Mouse (Mus musculus) heart, embryonic 14.5 days (tissue): Measurements from ENCODE around the gene Serpinb9b. TPM values are rescaled to one million over a fixed set of nuclear protein-coding genes. Genes with fewer than 3 reads are reported as not detected.

ENCODE experiments used
- ATAC-seq: fragments of 200-750 bp; cut with Nextera tagmentation; 2 replicates; pipeline ENCODE4 v1.8.0; 2017; ENCODE audit warnings: low read depth, moderate TSS enrichment; ENCODE audit not compliant: insufficient number of reproducible peaks, insufficient read depth, low FRiP score
- H3K27ac ChIP-seq, 2 experiments: fragments of 200-500 bp in 1 of 2; fragments of 300-500 bp in 1 of 2; sonication (generic) in 1 of 2; replicated peaks in 1 of 2; 2 replicates each; pipeline ENCODE4 v1.5.1; 2012 to 2014; ENCODE audit warnings: low read depth in 2 of 2, low read length in 2 of 2, control low read depth in 1 of 2, mild to moderate bottlenecking in 1 of 2, mixed read lengths in 1 of 2; ENCODE audit not compliant: control insufficient read depth in 1 of 2, insufficient read depth in 1 of 2
- H3K27me3 ChIP-seq: fragments of 300-500 bp; sonication (generic); 2 replicates; pipeline ENCODE4 v1.6.1; 2014; ENCODE audit warnings: mild to moderate bottlenecking, low read length, control low read depth; ENCODE audit not compliant: control insufficient read depth, insufficient read depth
- H3K36me3 ChIP-seq: fragments of 300-500 bp; sonication (generic); 2 replicates; pipeline ENCODE4 v1.6.1; 2014; ENCODE audit warnings: mild to moderate bottlenecking, control low read depth, low read length, mixed read lengths; ENCODE audit not compliant: control insufficient read depth, insufficient read depth
- H3K4me1 ChIP-seq, 2 experiments: fragments of 200-500 bp in 1 of 2; fragments of 300-500 bp in 1 of 2; sonication (generic) in 1 of 2; 2 replicates each; pipeline ENCODE4 v1.6.1; 2012 to 2014; ENCODE audit warnings: low read length in 2 of 2, control low read depth in 1 of 2, mixed read lengths in 1 of 2; ENCODE audit not compliant: control insufficient read depth in 2 of 2, insufficient read depth in 2 of 2
- H3K4me2 ChIP-seq: fragments of 300-500 bp; sonication (generic); 2 replicates; pipeline ENCODE4 v1.6.1; 2014; ENCODE audit warnings: mild to moderate bottlenecking, low read length
- H3K4me3 ChIP-seq, 2 experiments: fragments of 200-500 bp in 1 of 2; fragments of 300-500 bp in 1 of 2; sonication (generic) in 1 of 2; 2 replicates each; pipeline ENCODE4 v1.5.1; 2012 to 2014; ENCODE audit warnings: low read length in 2 of 2, mild to moderate bottlenecking in 2 of 2, control low read depth in 1 of 2, low read depth in 1 of 2, moderate library complexity in 1 of 2; ENCODE audit not compliant: control insufficient read depth in 1 of 2, insufficient read depth in 1 of 2
- H3K9ac ChIP-seq: fragments of 300-500 bp; sonication (generic); 2 replicates; pipeline ENCODE4 v1.6.1; 2014; ENCODE audit warnings: mild to moderate bottlenecking, low read length
- H3K9me3 ChIP-seq: fragments of 300-500 bp; sonication (generic); 2 replicates; pipeline ENCODE4 v1.6.1; 2016; ENCODE audit warnings: low read length, control low read depth; ENCODE audit not compliant: control insufficient read depth
- WGBS: fragments of 180-500 bp; shearing (Covaris S2); extraction: QIAGEN DNeasy Blood & Tissue Kit; methylation state at CpG from one replicate; pipeline ENCODE4 v1.1.7; 2014; 5-methylcytosine and 5-hydroxymethylcytosine counted together
- polyA plus RNA-seq: library from polyadenylated mRNA; unstranded; fragments of >200 nt; fragmentation: Nextera tagmentation; extraction: Ambion mirVana; gene quantifications from 2 replicates; pipeline ENCODE4 v1.2.1, GENCODE M21; 2014

Serpinb9b gene
- polyA plus RNA-seq, 1 experiment from 2014 or later, result 0.39 TPM

- H3K9me3 ChIP-seq, result no peaks in the 10 kb centered on the region
- ATAC-seq, result no peak
- no peak overlapping the region for H3K4me2 ChIP-seq
- no peak overlapping the region for H3K9ac ChIP-seq
- peaks cover 5 to 7% of the 10 kb centered on the region in 2 experiments; a peak in 2 of 4 replicates for H3K4me1 ChIP-seq
- H3K27me3 ChIP-seq, result no peaks in the 10 kb centered on the region
- no peaks in the 10 kb centered on the region for H3K36me3 ChIP-seq
- no peak overlapping the region for H3K4me3 ChIP-seq
- H3K27ac ChIP-seq, result no peak overlapping the region
These were observed 58.6 kb downstream of the Serpinb9b start for GRCm38 (mm10) chr13:33085695-33086432.

- Histone ChIP-seq H3K36me3 (no peaks in the 10 kb centered on the region), H3K9ac (no peak overlapping the region), H3K27me3 (no peaks in the 10 kb centered on the region), H3K4me1 (peaks cover 5 to 7% of the 10 kb centered on the region in 2 experiments; a peak in 2 of 4 replicates), H3K27ac (no peak overlapping the region), H3K9me3 (no peaks in the 10 kb centered on the region), H3K4me3 (no peak overlapping the region), H3K4me2 (no peak overlapping the region)
- 43% methylated on average over 3 of the region's 3 CpGs for WGBS
- ATAC-seq, result no peak
These were observed 62.4 kb downstream of the Serpinb9b start for GRCm38 (mm10) chr13:33089566-33089965.

GRCm38 (mm10) chr13:33090546-33090945 is 63.3 kb downstream of the Serpinb9b start:
- no peak overlapping the region for H3K4me3 ChIP-seq
- no peak overlapping the region for H3K27ac ChIP-seq
- peaks cover under 1 to 2% of the 10 kb centered on the region in 2 experiments; a peak in 1 of 4 replicates for H3K4me1 ChIP-seq
- WGBS, result 63% methylated on average over 1 of the region's 1 CpGs
- no peaks in the 10 kb centered on the region for H3K9me3 ChIP-seq
- no peak overlapping the region for H3K9ac ChIP-seq
- no peaks in the 10 kb centered on the region for H3K27me3 ChIP-seq
- no peak overlapping the region for H3K4me2 ChIP-seq
- no peak for ATAC-seq
- H3K36me3 ChIP-seq, result no peaks in the 10 kb centered on the region

GRCm38 (mm10) chr13:33091306-33091705 is 64.1 kb downstream of the Serpinb9b start:
- H3K9me3 ChIP-seq, result no peaks in the 10 kb centered on the region
- H3K4me1 ChIP-seq, result no peaks in the 10 kb centered on the region
- H3K4me2 ChIP-seq, result no peak overlapping the region
- H3K4me3 ChIP-seq, result no peak overlapping the region
- ATAC-seq, result no peak
- no peak overlapping the region for H3K27ac ChIP-seq
- no peaks in the 10 kb centered on the region for H3K27me3 ChIP-seq
- H3K9ac ChIP-seq, result no peak overlapping the region
- 76% methylated on average over 1 of the region's 1 CpGs for WGBS
- H3K36me3 ChIP-seq, result no peaks in the 10 kb centered on the region

Other genes starting within 250 kb of the Serpinb9b start
- 0.46 and 1.3 TPM in 2 replicates for gene Mylk4, start 243.5 kb upstream of the Serpinb9b start, polyA plus RNA-seq
- gene Wrnip1, start 225.4 kb upstream of the Serpinb9b start, polyA plus RNA-seq, result 17.6 and 19.7 TPM in 2 replicates
- gene D930007J09Rik, start 224.6 kb upstream of the Serpinb9b start, polyA plus RNA-seq, result not detected in 2 replicates
- 7.3 and 7.7 TPM in 2 replicates for gene Serpinb1a, start 176.2 kb upstream of the Serpinb9b start, polyA plus RNA-seq
- gene Serpinb1c, start 129.2 kb upstream of the Serpinb9b start, polyA plus RNA-seq, result 0.34 TPM in 1 of 2 replicates, not detected in the other
- 22.0 and 23.9 TPM in 2 replicates for gene Serpinb6b, start 62.2 kb upstream of the Serpinb9b start, polyA plus RNA-seq
- gene Serpinb9, start 24.2 kb upstream of the Serpinb9b start, polyA plus RNA-seq, result 7.0 and 9.0 TPM in 2 replicates
- 0.11 TPM in 1 of 2 replicates, not detected in the other for gene Serpinb1b, start 51.2 kb downstream of the Serpinb9b start, polyA plus RNA-seq
- gene Serpinb9c, start 132.3 kb downstream of the Serpinb9b start, polyA plus RNA-seq, result not detected in 2 replicates
- not detected in 2 replicates for gene Serpinb9d, start 165.5 kb downstream of the Serpinb9b start, polyA plus RNA-seq
- gene Serpinb9e, start 222.2 kb downstream of the Serpinb9b start, polyA plus RNA-seq, result not detected in 2 replicates